Mouse (Mus musculus): Measurements from ENCODE around the gene Suox.
A peak's percentile ranks its signal among the peaks of the same experiment; 100 is the strongest.
"Not testable (repeated sequence)": the region's sequence is repeated elsewhere in the genome, so short reads cannot be mapped to it uniquely, and the experiment has no call there.

Gene Suox

GRCm38 (mm10) chr10:128665307-128665706, 8.6 kb downstream of the Suox start:
- DNase-seq (ENCODE audit: low read depth in 2 of 2, low spot score in 2 of 2): no peak

GRCm38 (mm10) chr10:128664808-128665207, 9.1 kb downstream of the Suox start:
- DNase-seq (ENCODE audit: low read depth in 2 of 2, low spot score in 2 of 2): no peak

- DNase-seq (ENCODE audit: low read depth in 2 of 2, low spot score in 2 of 2): no peak
Observed at GRCm38 (mm10) chr10:128663441-128664220, 10.2 kb downstream of the Suox start.

- DNase-seq (ENCODE audit: low read depth in 2 of 2, low spot score in 2 of 2): no peak
Observed at GRCm38 (mm10) chr10:128662465-128662864, 11.4 kb downstream of the Suox start.

GRCm38 (mm10) chr10:128659490-128659889, 14.4 kb downstream of the Suox start:
- DNase-seq (ENCODE audit: low read depth in 2 of 2, low spot score in 2 of 2): no peak

- DNase-seq (ENCODE audit: low read depth in 2 of 2, low spot score in 2 of 2): no peak
Observed at GRCm38 (mm10) chr10:128657844-128658243, 16.0 kb downstream of the Suox start.

- DNase-seq (ENCODE audit: low read depth in 2 of 2, low spot score in 2 of 2): no peak
Observed at GRCm38 (mm10) chr10:128656731-128657130, 17.1 kb downstream of the Suox start.

- no peak for DNase-seq (ENCODE audit: low read depth in 2 of 2, low spot score in 2 of 2)
Observed at GRCm38 (mm10) chr10:128655254-128655653, 18.6 kb downstream of the Suox start.

- no peak for DNase-seq (ENCODE audit: low read depth in 2 of 2, low spot score in 2 of 2)
Observed at GRCm38 (mm10) chr10:128653866-128654265, 20.0 kb downstream of the Suox start.

- DNase-seq (ENCODE audit: low read depth in 2 of 2, low spot score in 2 of 2): no peak
Observed at GRCm38 (mm10) chr10:128646139-128647089, 27.5 kb downstream of the Suox start.

GRCm38 (mm10) chr10:128645111-128646011, 28.5 kb downstream of the Suox start, which contains the start of gene Ikzf4:
Gene Ikzf4 (minus strand): TSS chr10:128645991.
- DNase-seq (ENCODE audit: low read depth in 2 of 2, low spot score in 2 of 2): peak; percentile 34 to 39

GRCm38 (mm10) chr10:128642749-128643148, 31.1 kb downstream of the Suox start:
- no peak for DNase-seq (ENCODE audit: low read depth in 2 of 2, low spot score in 2 of 2)

- DNase-seq (ENCODE audit: low read depth in 2 of 2, low spot score in 2 of 2): no peak
Observed at GRCm38 (mm10) chr10:128641871-128642270, 32.0 kb downstream of the Suox start.

- DNase-seq (ENCODE audit: low read depth in 2 of 2, low spot score in 2 of 2): no peak
Observed at GRCm38 (mm10) chr10:128640891-128641290, 33.0 kb downstream of the Suox start.

- no peak for DNase-seq (ENCODE audit: low read depth in 2 of 2, low spot score in 2 of 2)
Observed at GRCm38 (mm10) chr10:128639999-128640398, 33.9 kb downstream of the Suox start.

GRCm38 (mm10) chr10:128637011-128637410, 36.9 kb downstream of the Suox start:
- peak; percentile 64 to 68 for DNase-seq (ENCODE audit: low read depth in 2 of 2, low spot score in 2 of 2)

- peak; percentile 21 to 56 for DNase-seq (ENCODE audit: low read depth in 2 of 2, low spot score in 2 of 2)
Observed at GRCm38 (mm10) chr10:128636561-128636960, 37.3 kb downstream of the Suox start.

GRCm38 (mm10) chr10:128635697-128636096, 38.2 kb downstream of the Suox start:
- no peak for DNase-seq (ENCODE audit: low read depth in 2 of 2, low spot score in 2 of 2)

- no peak for DNase-seq (ENCODE audit: low read depth in 2 of 2, low spot score in 2 of 2)
Observed at GRCm38 (mm10) chr10:128631571-128631970, 42.3 kb downstream of the Suox start.

- DNase-seq (ENCODE audit: low read depth in 2 of 2, low spot score in 2 of 2): not testable (repeated sequence)
Observed at GRCm38 (mm10) chr10:128630306-128630705, 43.6 kb downstream of the Suox start.

- DNase-seq (ENCODE audit: low read depth in 2 of 2, low spot score in 2 of 2): no peak
Observed at GRCm38 (mm10) chr10:128629746-128630145, 44.1 kb downstream of the Suox start.
